Mouse (Mus musculus): Measurements from ENCODE around the gene Psmd8.

- no peak for TF ChIP-seq POLR2A (IDR thresholded peaks at IDR 0.05; ENCODE audit: borderline replicate concordance, control insufficient read depth, low read depth, low read length)
- TF ChIP-seq CTCF (IDR thresholded peaks at IDR 0.05; ENCODE audit: control insufficient read depth, insufficient read depth, low read length) = no peak
Measured at GRCm38 (mm10) chr7:29141416-29141815, 39.1 kb downstream of the Psmd8 start.
